Mouse (Mus musculus) C2C12 (cell line): ENCODE data around the gene AU021092.
"Not testable (repeated sequence)": the region's sequence is repeated elsewhere in the genome, so short reads cannot be mapped to it uniquely, and the experiment has no call there.

ENCODE experiments used
- CEBPB ChIP-seq: IDR thresholded peaks from one replicate; pipeline ENCODE4 v1.6.1; 2011; ENCODE audit warnings: low read depth, mild to moderate bottlenecking, control low read depth, moderate library complexity
- CTCF ChIP-seq: IDR thresholded peaks from one replicate; pipeline ENCODE4 v1.5.1; 2011; ENCODE audit not compliant: control insufficient read depth, insufficient read depth, insufficient read length
- FOSL1 ChIP-seq: IDR thresholded peaks from one replicate; pipeline ENCODE4 v1.8.0; 2011; ENCODE audit warnings: mild to moderate bottlenecking, low read length; ENCODE audit not compliant: poor library complexity, insufficient read depth, severe bottlenecking
- MAX ChIP-seq: IDR thresholded peaks from one replicate; pipeline ENCODE4 v1.6.1; 2011; ENCODE audit warnings: mild to moderate bottlenecking, control low read depth
- MYOD1 ChIP-seq: IDR thresholded peaks from one replicate; pipeline ENCODE4 v1.6.1; 2011; ENCODE audit warnings: low read depth; ENCODE audit not compliant: control insufficient read depth, insufficient read length
- MYOG ChIP-seq: IDR thresholded peaks from one replicate; pipeline ENCODE4 v1.6.1; 2011; ENCODE audit not compliant: control insufficient read depth, insufficient read length; ENCODE audit errors: extremely low read depth
- USF1 ChIP-seq: IDR thresholded peaks from one replicate; pipeline ENCODE4 v1.6.1; 2011; ENCODE audit warnings: low read depth, mild to moderate bottlenecking, control low read depth, moderate library complexity

- TF ChIP-seq MAX, CTCF, MYOD1, MYOG, CEBPB, FOSL1, USF1: not testable (repeated sequence)
Observed at GRCm38 (mm10) chr16:5226534-5226933, 4.4 kb upstream of the AU021092 start.
